Mouse (Mus musculus): ENCODE measurements around the gene Arid2. TPM values are rescaled to one million over a fixed set of nuclear protein-coding genes. Genes with fewer than 3 reads are reported as not detected.

Gene Arid2
- polyA plus RNA-seq, 1 experiment from 2014 or later: 17.8 TPM

DNA sequence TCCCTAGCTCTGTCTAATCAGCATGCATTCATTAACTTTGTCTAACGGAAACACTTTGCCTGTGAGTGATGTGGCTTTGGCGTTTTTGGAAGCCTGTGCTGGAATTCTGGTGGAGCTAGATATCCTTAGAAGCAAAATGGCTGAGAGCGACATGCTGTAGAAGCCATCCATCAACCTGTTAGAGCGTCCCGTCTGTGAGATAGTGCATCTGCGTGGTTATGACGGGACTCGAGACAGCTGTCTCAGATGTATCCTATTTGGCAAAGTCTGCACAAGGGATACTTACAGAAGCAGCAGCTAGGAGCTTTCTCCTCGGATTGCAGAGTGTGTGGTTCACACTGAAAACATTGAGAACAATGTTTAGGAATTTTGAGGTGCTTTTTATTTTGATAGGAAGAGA is 64.1 kb downstream of the Arid2 start:
- ATAC-seq: no peak
- WGBS: 97% methylated on average over 9 of the region's 9 CpGs
- H3K4me3 ChIP-seq (ENCODE audit: low read depth, low read length): no peak overlapping the region

DNA sequence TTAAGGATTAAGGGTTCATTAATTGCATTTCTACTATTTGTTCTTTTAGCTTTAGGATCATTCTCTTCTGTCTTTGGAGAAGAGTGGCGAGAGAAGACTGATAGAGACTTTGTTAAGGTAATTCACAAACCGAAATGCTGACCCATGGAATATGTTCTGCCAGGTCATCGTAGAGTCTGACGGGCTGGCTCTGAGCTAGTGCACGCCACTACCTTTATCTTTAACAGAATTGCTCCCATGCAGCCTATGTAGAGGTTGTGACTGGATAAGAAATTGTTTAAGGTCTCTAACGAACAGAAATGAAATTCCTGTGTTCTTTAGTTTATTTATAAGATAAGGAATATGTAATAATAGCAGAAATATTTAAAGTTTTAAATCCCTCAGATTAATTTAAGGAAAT is 71.6 kb downstream of the Arid2 start:
- no peaks in the 10 kb centered on the region for H3K9me3 ChIP-seq (replicated peaks; ENCODE audit: control insufficient read depth, low read length, poor library complexity, severe bottlenecking)
- ATAC-seq: no peak
- H3K9ac ChIP-seq (ENCODE audit: low read depth, low read length): no peak overlapping the region
- 94% methylated on average over 6 of the region's 6 CpGs for WGBS
- H3K4me2 ChIP-seq (ENCODE audit: low read length): no peak overlapping the region
- H3K27ac ChIP-seq (ENCODE audit: low read length): no peak overlapping the region
- no peak overlapping the region for H3K4me3 ChIP-seq (ENCODE audit: low read depth, low read length)
- peaks cover 18% of the 10 kb centered on the region for H3K36me3 ChIP-seq (ENCODE audit: control insufficient read depth, insufficient read depth, low read length)
- no peaks in the 10 kb centered on the region for H3K4me1 ChIP-seq (ENCODE audit: control insufficient read depth, insufficient read depth, low read length)
- no peaks in the 10 kb centered on the region for H3K27me3 ChIP-seq (ENCODE audit: control insufficient read depth, insufficient read depth, low read depth, low read length)

More for the DNA sequence above, 64.1 kb downstream of the Arid2 start:
- no peak overlapping the region for H3K4me2 ChIP-seq (ENCODE audit: low read length)
- no peaks in the 10 kb centered on the region for H3K27me3 ChIP-seq (ENCODE audit: control insufficient read depth, insufficient read depth, low read depth, low read length)
- H3K9ac ChIP-seq (ENCODE audit: low read depth, low read length): no peak overlapping the region
- peaks cover 23% of the 10 kb centered on the region for H3K36me3 ChIP-seq (ENCODE audit: control insufficient read depth, insufficient read depth, low read length)
- no peaks in the 10 kb centered on the region for H3K4me1 ChIP-seq (ENCODE audit: control insufficient read depth, insufficient read depth, low read length)
- no peaks in the 10 kb centered on the region for H3K9me3 ChIP-seq (replicated peaks; ENCODE audit: control insufficient read depth, low read length, poor library complexity, severe bottlenecking)
- H3K27ac ChIP-seq (ENCODE audit: low read length): no peak overlapping the region

DNA sequence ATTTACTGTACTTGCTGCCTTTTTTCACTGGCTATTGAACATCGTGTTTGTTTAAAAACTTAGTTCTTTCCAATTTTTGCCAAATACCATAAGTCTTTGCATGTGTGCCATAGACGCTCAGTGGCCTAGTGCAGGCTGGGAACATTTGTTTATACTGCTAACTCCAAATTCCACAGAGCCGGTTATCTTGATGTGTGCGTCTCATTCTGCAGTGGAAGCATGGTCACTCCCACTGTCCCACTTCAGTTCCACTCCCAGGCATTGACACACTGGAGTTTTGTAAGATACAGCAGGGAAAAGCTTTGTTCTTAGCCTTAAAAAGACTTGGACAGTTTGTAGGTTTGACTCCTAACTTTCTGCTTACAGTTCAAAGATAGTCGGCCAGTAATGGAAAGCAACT is 73.3 kb downstream of the Arid2 start:
- Histone ChIP-seq H3K36me3 (ENCODE audit: control insufficient read depth, insufficient read depth, low read length) (peaks cover 18% of the 10 kb centered on the region), H3K9ac (ENCODE audit: low read depth, low read length) (no peak overlapping the region)
- WGBS: 88% methylated on average over 5 of the region's 5 CpGs

DNA sequence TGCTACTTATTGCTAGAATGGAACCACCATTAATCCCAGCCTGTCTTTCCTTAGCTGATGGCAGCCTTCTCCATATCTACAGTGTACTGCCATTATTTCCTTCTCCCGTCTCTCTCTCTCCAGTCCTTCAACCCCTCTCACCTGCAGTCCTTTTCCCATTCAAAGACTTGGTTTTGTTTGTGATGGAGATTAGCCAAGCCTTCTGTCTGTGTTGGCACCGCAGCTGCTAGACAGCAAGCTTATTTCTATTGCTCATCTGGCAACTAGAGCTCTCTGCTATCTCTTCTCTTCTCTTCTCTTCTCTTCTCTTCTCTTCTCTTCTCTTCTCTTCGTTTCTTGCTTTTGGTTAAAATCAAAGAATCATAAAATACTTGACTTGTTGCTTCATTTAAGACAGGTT is 78.0 kb downstream of the Arid2 start:
- no peak overlapping the region for H3K27ac ChIP-seq (ENCODE audit: low read length)
- H3K36me3 ChIP-seq (ENCODE audit: control insufficient read depth, insufficient read depth, low read length): peaks cover 13% of the 10 kb centered on the region
- no peak for ATAC-seq
- no peak overlapping the region for H3K4me3 ChIP-seq (ENCODE audit: low read depth, low read length)
- 56% methylated on average over 3 of the region's 3 CpGs for WGBS
- H3K27me3 ChIP-seq (ENCODE audit: control insufficient read depth, insufficient read depth, low read depth, low read length): no peaks in the 10 kb centered on the region
- no peaks in the 10 kb centered on the region for H3K4me1 ChIP-seq (ENCODE audit: control insufficient read depth, insufficient read depth, low read length)
- H3K9ac ChIP-seq (ENCODE audit: low read depth, low read length): no peak overlapping the region
- H3K4me2 ChIP-seq (ENCODE audit: low read length): no peak overlapping the region
- no peaks in the 10 kb centered on the region for H3K9me3 ChIP-seq (replicated peaks; ENCODE audit: control insufficient read depth, low read length, poor library complexity, severe bottlenecking)

More for the DNA sequence above, 73.3 kb downstream of the Arid2 start:
- Histone ChIP-seq H3K27me3 (ENCODE audit: control insufficient read depth, insufficient read depth, low read depth, low read length) (no peaks in the 10 kb centered on the region), H3K9me3 (replicated peaks; ENCODE audit: control insufficient read depth, low read length, poor library complexity, severe bottlenecking) (no peaks in the 10 kb centered on the region), H3K4me2 (ENCODE audit: low read length) (no peak overlapping the region), H3K4me1 (ENCODE audit: control insufficient read depth, insufficient read depth, low read length) (no peaks in the 10 kb centered on the region), H3K4me3 (ENCODE audit: low read depth, low read length) (no peak overlapping the region), H3K27ac (ENCODE audit: low read length) (no peak overlapping the region)
- no peak for ATAC-seq

- Histone ChIP-seq H3K27ac (ENCODE audit: low read length) (no peak overlapping the region), H3K4me1 (ENCODE audit: control insufficient read depth, insufficient read depth, low read length) (no peaks in the 10 kb centered on the region), H3K9me3 (replicated peaks; ENCODE audit: control insufficient read depth, low read length, poor library complexity, severe bottlenecking) (no peaks in the 10 kb centered on the region), H3K4me2 (ENCODE audit: low read length) (no peak overlapping the region), H3K36me3 (ENCODE audit: control insufficient read depth, insufficient read depth, low read length) (peaks cover 24% of the 10 kb centered on the region), H3K27me3 (ENCODE audit: control insufficient read depth, insufficient read depth, low read depth, low read length) (no peaks in the 10 kb centered on the region), H3K9ac (ENCODE audit: low read depth, low read length) (no peak overlapping the region), H3K4me3 (ENCODE audit: low read depth, low read length) (no peak overlapping the region)
- no peak for ATAC-seq
- 80% methylated on average over 11 of the region's 11 CpGs for WGBS
Measured at GRCm38 (mm10) chr15:96366176-96366963, 79.1 kb downstream of the Arid2 start.

DNA sequence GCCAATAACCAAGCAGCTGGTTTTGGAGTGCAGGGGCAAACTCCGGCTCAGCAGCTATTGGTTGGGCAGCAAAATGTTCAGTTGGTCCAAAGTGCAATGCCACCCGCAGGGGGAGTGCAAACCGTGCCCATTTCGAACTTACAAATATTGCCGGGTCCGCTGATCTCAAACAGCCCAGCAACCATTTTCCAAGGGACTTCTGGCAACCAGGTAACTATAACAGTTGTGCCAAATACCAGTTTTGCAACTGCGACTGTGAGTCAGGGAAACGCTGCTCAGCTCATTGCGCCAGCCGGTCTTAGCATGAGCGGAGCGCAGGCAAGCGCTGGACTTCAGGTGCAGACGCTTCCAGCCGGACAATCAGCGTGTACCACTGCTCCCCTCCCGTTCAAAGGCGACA is 84.0 kb downstream of the Arid2 start:
- no peak for ATAC-seq
- H3K4me3 ChIP-seq (ENCODE audit: low read depth, low read length): no peak overlapping the region
- peaks cover 33% of the 10 kb centered on the region for H3K36me3 ChIP-seq (ENCODE audit: control insufficient read depth, insufficient read depth, low read length)
- no peak overlapping the region for H3K27ac ChIP-seq (ENCODE audit: low read length)
- H3K4me2 ChIP-seq (ENCODE audit: low read length): no peak overlapping the region
- H3K4me1 ChIP-seq (ENCODE audit: control insufficient read depth, insufficient read depth, low read length): no peaks in the 10 kb centered on the region
- 95% methylated on average over 18 of the region's 18 CpGs for WGBS
- H3K27me3 ChIP-seq (ENCODE audit: control insufficient read depth, insufficient read depth, low read depth, low read length): no peaks in the 10 kb centered on the region
- H3K9ac ChIP-seq (ENCODE audit: low read depth, low read length): no peak overlapping the region
- no peaks in the 10 kb centered on the region for H3K9me3 ChIP-seq (replicated peaks; ENCODE audit: control insufficient read depth, low read length, poor library complexity, severe bottlenecking)

GRCm38 (mm10) chr15:96372628-96373027 is 85.3 kb downstream of the Arid2 start:
- H3K4me2 ChIP-seq (ENCODE audit: low read length): no peak overlapping the region
- H3K9ac ChIP-seq (ENCODE audit: low read depth, low read length): no peak overlapping the region
- H3K9me3 ChIP-seq (replicated peaks; ENCODE audit: control insufficient read depth, low read length, poor library complexity, severe bottlenecking): no peaks in the 10 kb centered on the region
- H3K4me1 ChIP-seq (ENCODE audit: control insufficient read depth, insufficient read depth, low read length): no peaks in the 10 kb centered on the region; the same call in 1 of the 2 replicates
- peaks cover 35% of the 10 kb centered on the region for H3K36me3 ChIP-seq (ENCODE audit: control insufficient read depth, insufficient read depth, low read length)
- H3K4me3 ChIP-seq (ENCODE audit: low read depth, low read length): no peak overlapping the region
- no peaks in the 10 kb centered on the region for H3K27me3 ChIP-seq (ENCODE audit: control insufficient read depth, insufficient read depth, low read depth, low read length)
- WGBS: 96% methylated on average over 6 of the region's 6 CpGs
- no peak overlapping the region for H3K27ac ChIP-seq (ENCODE audit: low read length)
- ATAC-seq: no peak

GRCm38 (mm10) chr15:96373161-96373560 is 85.8 kb downstream of the Arid2 start:
- no peaks in the 10 kb centered on the region for H3K27me3 ChIP-seq (ENCODE audit: control insufficient read depth, insufficient read depth, low read depth, low read length)
- WGBS: 87% methylated on average over 5 of the region's 5 CpGs
- no peak overlapping the region for H3K27ac ChIP-seq (ENCODE audit: low read length)
- ATAC-seq: no peak
- no peak overlapping the region for H3K4me2 ChIP-seq (ENCODE audit: low read length)
- H3K36me3 ChIP-seq (ENCODE audit: control insufficient read depth, insufficient read depth, low read length): peaks cover 35% of the 10 kb centered on the region
- no peaks in the 10 kb centered on the region; the same call in 1 of the 2 replicates for H3K4me1 ChIP-seq (ENCODE audit: control insufficient read depth, insufficient read depth, low read length)
- H3K4me3 ChIP-seq (ENCODE audit: low read depth, low read length): no peak overlapping the region
- no peak overlapping the region for H3K9ac ChIP-seq (ENCODE audit: low read depth, low read length)
- no peaks in the 10 kb centered on the region for H3K9me3 ChIP-seq (replicated peaks; ENCODE audit: control insufficient read depth, low read length, poor library complexity, severe bottlenecking)

DNA sequence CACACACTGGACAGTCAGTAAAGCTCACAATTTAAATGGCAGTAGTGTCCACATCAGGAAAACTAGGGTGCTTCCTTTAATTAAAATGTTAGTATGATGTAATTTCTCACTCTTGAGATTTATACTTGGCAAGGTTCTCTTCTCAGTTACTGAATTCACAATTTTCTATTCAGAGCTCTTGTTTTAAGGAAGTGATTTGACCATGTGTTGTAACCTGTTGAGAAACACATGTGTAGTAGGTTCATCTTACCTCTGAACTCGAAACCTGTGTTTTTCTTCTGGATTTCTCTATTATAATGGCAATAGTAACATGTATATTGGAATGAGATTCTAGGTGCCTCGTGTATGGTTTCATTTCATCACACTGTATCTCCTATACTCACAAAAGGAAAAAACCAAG is 88.9 kb downstream of the Arid2 start:
- ATAC-seq: no peak
- H3K9me3 ChIP-seq (replicated peaks; ENCODE audit: control insufficient read depth, low read length, poor library complexity, severe bottlenecking): no peaks in the 10 kb centered on the region
- no peak overlapping the region for H3K4me3 ChIP-seq (ENCODE audit: low read depth, low read length)
- H3K4me1 ChIP-seq (ENCODE audit: control insufficient read depth, insufficient read depth, low read length): no peaks in the 10 kb centered on the region; the same call in 1 of the 2 replicates
- WGBS: 97% methylated on average over 2 of the region's 2 CpGs
- H3K27ac ChIP-seq (ENCODE audit: low read length): no peak overlapping the region
- no peak overlapping the region for H3K4me2 ChIP-seq (ENCODE audit: low read length)
- no peak overlapping the region for H3K9ac ChIP-seq (ENCODE audit: low read depth, low read length)
- H3K27me3 ChIP-seq (ENCODE audit: control insufficient read depth, insufficient read depth, low read depth, low read length): no peaks in the 10 kb centered on the region
- peaks cover 20% of the 10 kb centered on the region for H3K36me3 ChIP-seq (ENCODE audit: control insufficient read depth, insufficient read depth, low read length)

Measured in midbrain, embryonic 16.5 days (tissue).